Mouse (Mus musculus) embryonic facial prominence, embryonic 11.5 days (tissue): ENCODE data around the gene H2afy. TPM values are rescaled to one million over a fixed set of nuclear protein-coding genes. Genes with fewer than 3 reads are reported as not detected.

Source experiments
- ATAC-seq: fragments of 200-750 bp; cut with Nextera tagmentation; replicated peaks from 2 replicates; pipeline ENCODE4 v1.8.0; 2017; ENCODE audit warnings: low read depth; ENCODE audit not compliant: insufficient number of reproducible peaks, low FRiP score, low TSS enrichment
- DNase-seq: peaks from one replicate; pipeline ENCODE4 v3.0.0-alpha.2; 2015; ENCODE audit warnings: low spot score
- H3K27ac ChIP-seq: fragments of 300-500 bp; sonication (generic); replicated peaks from 2 replicates; pipeline ENCODE4 v1.5.1; 2014; ENCODE audit warnings: mild to moderate bottlenecking, low read depth, low read length, control low read depth
- H3K27me3 ChIP-seq: fragments of 300-500 bp; sonication (generic); 2 replicates; pipeline ENCODE4 v1.6.1; 2014; ENCODE audit warnings: mild to moderate bottlenecking, low read length, moderate library complexity, mixed read lengths; ENCODE audit not compliant: control insufficient read depth, insufficient read depth
- H3K36me3 ChIP-seq: fragments of 300-500 bp; sonication (generic); replicated peaks from 2 replicates; pipeline ENCODE4 v1.6.1; 2014; ENCODE audit warnings: low read depth, mild to moderate bottlenecking, low read length, moderate library complexity, mixed read lengths; ENCODE audit not compliant: control insufficient read depth, insufficient read depth
- H3K4me1 ChIP-seq: fragments of 300-500 bp; sonication (generic); 2 replicates; pipeline ENCODE4 v1.6.1; 2014; ENCODE audit warnings: low read length, mixed read lengths; ENCODE audit not compliant: control insufficient read depth, insufficient read depth
- H3K4me2 ChIP-seq: fragments of 300-500 bp; sonication (generic); 2 replicates; pipeline ENCODE4 v1.6.1; 2014; ENCODE audit warnings: low read depth, mild to moderate bottlenecking, control low read depth, low read length, moderate library complexity
- H3K4me3 ChIP-seq: fragments of 300-500 bp; sonication (generic); 2 replicates; pipeline ENCODE4 v1.5.1; 2014; ENCODE audit warnings: low read depth, low read length, control low read depth
- H3K9ac ChIP-seq: fragments of 300-500 bp; sonication (generic); replicated peaks from 2 replicates; pipeline ENCODE4 v1.6.1; 2014; ENCODE audit warnings: mild to moderate bottlenecking, control low read depth, low read length
- H3K9me3 ChIP-seq: fragments of 300-500 bp; sonication (generic); replicated peaks from 2 replicates; pipeline ENCODE4 v1.6.1; 2016; ENCODE audit warnings: mild to moderate bottlenecking, low read length, inconsistent platforms, mixed read lengths; ENCODE audit not compliant: control insufficient read depth
- WGBS: fragments of 180-500 bp; shearing (Covaris S2); extraction: QIAGEN DNeasy Blood & Tissue Kit; methylation state at CpG from one replicate; pipeline ENCODE4 v1.1.7; 2014; 5-methylcytosine and 5-hydroxymethylcytosine counted together
- polyA plus RNA-seq: library from polyadenylated mRNA; unstranded; fragments of >200 nt; fragmentation: Nextera tagmentation; extraction: Ambion mirVana; gene quantifications from 2 replicates; pipeline ENCODE4 v1.2.1, GENCODE M21; 2014

Gene H2afy
- polyA plus RNA-seq, 1 experiment from 2014 or later = 651 TPM

DNA sequence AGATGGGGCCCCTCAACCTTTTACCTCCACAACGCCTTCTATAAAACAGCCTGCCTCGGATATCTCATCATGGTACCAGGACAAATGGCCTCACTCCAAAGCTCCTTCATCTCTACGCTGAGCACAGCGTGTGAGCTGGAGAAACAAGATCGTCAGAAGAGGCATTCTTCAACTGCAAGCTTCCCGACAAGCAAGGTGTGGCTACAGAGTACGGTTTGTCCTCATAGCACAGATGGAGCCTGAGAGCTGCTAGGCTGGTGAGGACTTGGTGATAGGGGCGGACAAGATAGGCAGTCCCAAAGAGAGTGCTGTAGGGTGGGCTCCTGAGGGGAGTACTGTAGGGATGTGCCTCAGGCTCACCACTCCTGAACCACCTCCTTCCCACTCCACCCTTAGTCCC lies 5.6 kb downstream of the H2afy start:
- no peak for ATAC-seq
- H3K4me1 ChIP-seq = no peaks in the 10 kb centered on the region; the same call in 1 of the 2 replicates
- 91% methylated on average over 8 of the region's 8 CpGs for WGBS
- no peak overlapping the region for H3K4me2 ChIP-seq
- no peaks in the 10 kb centered on the region for H3K27me3 ChIP-seq
- H3K9ac ChIP-seq = no peak overlapping the region
- peaks cover 23% of the 10 kb centered on the region for H3K36me3 ChIP-seq
- H3K27ac ChIP-seq = no peak overlapping the region
- DNase-seq = no peak
- H3K9me3 ChIP-seq = no peaks in the 10 kb centered on the region
- H3K4me3 ChIP-seq = no peak overlapping the region

GRCm38 (mm10) chr13:56129578-56129977 lies 6.6 kb downstream of the H2afy start:
- DNase-seq (no peak), ATAC-seq (no peak)

DNA sequence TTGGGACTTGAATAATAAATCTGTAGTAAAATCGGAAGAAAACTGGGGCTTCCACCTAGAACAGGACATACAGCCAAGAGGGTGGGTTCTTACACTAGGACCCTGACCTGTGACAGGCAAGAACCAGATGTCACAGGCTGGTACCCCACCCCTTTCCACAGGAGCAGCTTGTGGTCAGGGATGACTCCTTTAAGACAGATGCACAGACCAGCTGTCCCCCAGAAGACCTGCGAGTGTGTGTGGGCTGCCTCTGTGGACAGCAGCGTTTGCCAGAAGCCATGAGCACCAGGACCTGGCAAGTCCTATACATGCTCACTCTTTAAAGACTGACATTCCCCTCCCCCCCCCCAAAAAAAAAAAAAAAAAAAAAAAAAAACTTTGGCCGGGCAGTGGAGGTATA lies 7.1 kb downstream of the H2afy start:
- WGBS = 85% methylated on average over 4 of the region's 4 CpGs
- Histone ChIP-seq H3K27me3 (no peaks in the 10 kb centered on the region), H3K4me2 (no peak overlapping the region), H3K27ac (no peak overlapping the region), H3K4me1 (no peaks in the 10 kb centered on the region; the same call in 1 of the 2 replicates), H3K36me3 (peaks cover 29% of the 10 kb centered on the region), H3K9ac (no peak overlapping the region), H3K4me3 (no peak overlapping the region), H3K9me3 (no peaks in the 10 kb centered on the region)
- DNase-seq = no peak
- ATAC-seq = no peak

More at GRCm38 (mm10) chr13:56129578-56129977, 6.6 kb downstream of the H2afy start:
- no peak overlapping the region for H3K4me3 ChIP-seq
- H3K27me3 ChIP-seq = no peaks in the 10 kb centered on the region
- peaks cover 25% of the 10 kb centered on the region for H3K36me3 ChIP-seq
- no peak overlapping the region for H3K27ac ChIP-seq
- no peak overlapping the region for H3K9ac ChIP-seq
- H3K9me3 ChIP-seq = no peaks in the 10 kb centered on the region
- no peak overlapping the region for H3K4me2 ChIP-seq
- no peaks in the 10 kb centered on the region; the same call in 1 of the 2 replicates for H3K4me1 ChIP-seq
- 95% methylated on average over 3 of the region's 3 CpGs for WGBS

DNA sequence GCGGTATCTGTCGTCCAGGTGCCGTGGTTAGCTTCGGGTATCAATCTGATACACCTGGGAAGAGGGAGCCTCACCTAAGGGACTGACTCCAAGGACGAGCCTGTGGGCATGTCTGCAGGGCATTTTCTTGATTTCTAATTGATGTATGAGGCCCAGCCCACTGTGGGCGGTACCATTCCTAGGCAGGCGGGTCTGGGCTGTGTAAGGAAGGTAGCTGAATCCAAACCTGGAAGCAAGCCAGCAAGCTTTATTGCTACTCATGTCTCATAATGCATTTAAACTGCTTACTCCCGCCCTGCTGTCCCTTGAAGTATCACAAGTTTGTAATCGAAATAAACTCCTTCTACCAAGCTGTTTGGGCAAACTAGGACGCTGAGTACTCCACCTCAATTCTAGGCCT lies 10.5 kb downstream of the H2afy start:
- ATAC-seq (no peak), DNase-seq (no peak)
- no peak overlapping the region for H3K9ac ChIP-seq
- WGBS = 87% methylated on average over 10 of the region's 10 CpGs
- H3K27me3 ChIP-seq = no peaks in the 10 kb centered on the region
- no peak overlapping the region for H3K4me2 ChIP-seq
- H3K36me3 ChIP-seq = peaks cover 39% of the 10 kb centered on the region
- H3K9me3 ChIP-seq = no peaks in the 10 kb centered on the region
- no peak overlapping the region for H3K4me3 ChIP-seq
- no peaks in the 10 kb centered on the region for H3K4me1 ChIP-seq
- no peak overlapping the region for H3K27ac ChIP-seq

- Histone ChIP-seq H3K27me3 (no peaks in the 10 kb centered on the region), H3K9me3 (no peaks in the 10 kb centered on the region), H3K27ac (no peak overlapping the region), H3K4me2 (no peak overlapping the region), H3K9ac (no peak overlapping the region), H3K36me3 (peaks cover 41% of the 10 kb centered on the region), H3K4me3 (no peak overlapping the region), H3K4me1 (no peaks in the 10 kb centered on the region)
- ATAC-seq (no peak), DNase-seq (no peak)
- WGBS = 96% methylated on average over 5 of the region's 5 CpGs
Observed at GRCm38 (mm10) chr13:56123075-56123474, 13.1 kb downstream of the H2afy start.

DNA sequence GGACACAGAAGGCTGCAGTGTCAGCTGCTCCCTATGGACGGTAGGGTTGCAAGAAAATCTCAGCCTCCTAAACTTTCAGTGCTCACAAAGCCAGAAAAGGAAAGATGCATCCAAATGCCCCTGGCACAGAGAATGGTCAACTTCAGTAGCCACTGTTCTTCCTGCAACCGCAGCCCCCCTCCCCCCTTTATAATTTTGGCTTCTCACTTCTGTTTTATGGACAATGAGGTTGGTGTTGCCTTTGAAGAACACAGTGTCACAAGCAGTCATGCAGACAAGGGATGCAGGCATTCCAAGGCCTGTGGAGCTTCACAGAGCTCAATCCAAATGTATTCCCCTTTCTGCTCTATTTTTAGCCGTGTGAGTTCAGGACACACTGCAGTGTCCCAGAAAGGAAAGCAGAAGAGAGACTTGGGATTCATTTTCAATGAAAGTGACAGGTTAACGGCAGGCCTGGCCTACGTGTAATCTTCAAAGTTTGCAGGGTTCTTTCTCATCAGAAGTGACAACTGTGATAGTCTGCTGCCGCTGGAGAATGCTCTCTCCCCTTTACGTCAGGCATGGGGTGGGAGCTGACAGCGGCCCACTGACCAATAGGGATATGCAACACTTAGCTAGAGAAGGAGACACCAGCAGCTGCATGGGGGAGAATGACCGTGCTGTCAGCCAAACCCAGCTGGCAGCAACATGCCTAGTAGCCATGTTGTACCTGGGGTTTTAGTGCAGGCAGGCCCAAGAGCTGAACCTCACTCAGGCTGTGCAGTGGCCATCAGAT lies 18.0 kb downstream of the H2afy start:
- Histone ChIP-seq H3K9ac (no peak overlapping the region), H3K4me3 (no peak overlapping the region), H3K4me1 (peaks cover 10% of the 10 kb centered on the region), H3K9me3 (no peaks in the 10 kb centered on the region), H3K27me3 (no peaks in the 10 kb centered on the region), H3K27ac (no peak overlapping the region), H3K4me2 (no peak overlapping the region), H3K36me3 (peaks cover 6% of the 10 kb centered on the region)
- DNase-seq = no peak
- 85% methylated on average over 9 of the region's 9 CpGs for WGBS
- no peak for ATAC-seq

- 50% methylated on average over 3 of the region's 3 CpGs for WGBS
- H3K4me1 ChIP-seq = peaks cover 22% of the 10 kb centered on the region
- no peak overlapping the region for H3K27ac ChIP-seq
- H3K9me3 ChIP-seq = no peaks in the 10 kb centered on the region
- H3K4me3 ChIP-seq = no peak overlapping the region
- H3K27me3 ChIP-seq = no peaks in the 10 kb centered on the region
- DNase-seq (no peak), ATAC-seq (no peak)
- peaks cover 4% of the 10 kb centered on the region for H3K36me3 ChIP-seq
- no peak overlapping the region for H3K9ac ChIP-seq
- no peak overlapping the region for H3K4me2 ChIP-seq
Observed at GRCm38 (mm10) chr13:56115906-56116305, 20.3 kb downstream of the H2afy start.

DNA sequence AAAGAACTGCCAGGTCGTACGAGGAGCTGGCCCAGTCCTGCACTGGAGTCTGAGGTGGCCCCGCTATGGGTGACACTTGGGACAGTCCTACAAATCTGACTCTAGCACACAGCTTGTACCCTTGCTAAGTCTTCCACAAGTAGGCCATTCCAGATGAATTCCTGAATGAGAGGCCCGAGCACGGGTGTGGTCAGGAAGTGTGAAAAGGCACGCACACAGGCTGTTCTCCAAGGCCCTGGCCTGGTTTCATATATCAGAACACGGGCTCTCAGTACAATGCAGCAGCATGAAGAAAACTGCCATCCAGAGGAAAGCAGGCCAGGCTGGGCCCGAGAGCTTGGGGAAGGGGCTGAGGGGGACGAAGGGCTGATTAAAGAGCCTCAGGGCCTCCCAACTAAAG lies 20.8 kb downstream of the H2afy start:
- no peak overlapping the region for H3K4me2 ChIP-seq
- H3K9me3 ChIP-seq = no peaks in the 10 kb centered on the region
- H3K27ac ChIP-seq = no peak overlapping the region
- 56% methylated on average over 9 of the region's 9 CpGs for WGBS
- H3K27me3 ChIP-seq = no peaks in the 10 kb centered on the region
- H3K4me1 ChIP-seq = peaks cover 23% of the 10 kb centered on the region
- no peak overlapping the region for H3K4me3 ChIP-seq
- ATAC-seq = no peak
- H3K9ac ChIP-seq = 0 out of 2 replicates have a peak overlapping the region, but pooled peaks have one; percentile 9
- H3K36me3 ChIP-seq = peaks cover 4% of the 10 kb centered on the region
- DNase-seq = no peak
